Mouse (Mus musculus): Measurements from ENCODE around the gene Tex38.

- TF ChIP-seq EP300 (IDR thresholded peaks at IDR 0.05; ENCODE audit: insufficient read depth, low read depth, low read length): no peak
- TF ChIP-seq CTCF (IDR thresholded peaks at IDR 0.05; ENCODE audit: low read depth, low read length): no peak
- TF ChIP-seq POLR2A (IDR thresholded peaks at IDR 0.05; ENCODE audit: insufficient read depth, low read length): no peak
Observed at GRCm38 (mm10) chr4:115828572-115828902, 47.7 kb upstream of the Tex38 start.
